ENCODE assay signal across 7 mouse cellular contexts in genomic region chr12:112589491-112590191, GRCm38 (mm10). TPM values are rescaled to one million over a fixed set of nuclear protein-coding genes. Genes with fewer than 3 reads are reported as not detected.
A peak's percentile ranks its signal among the peaks of the same experiment; 100 is the strongest.
DNase-seq lines count a peak whose midpoint lies in the region; ATAC-seq and TF ChIP-seq lines count a peak whose summit lies in the region.

No protein-coding gene starts in this region.

- H3K4me2 ChIP-seq in embryonic facial prominence, embryonic 14.5 days (ENCODE audit: low read depth, low read length) = peak overlapping the region; percentile 93
- peak overlapping the region; percentile 91 for H3K4me2 ChIP-seq in intestine, embryonic 14.5 days (ENCODE audit: low read length)
- H3K4me2 ChIP-seq in neural tube, embryonic 13.5 days = peak overlapping the region; percentile 83

- no peak for TF ChIP-seq POLR2A in lung, adult 2 months (IDR thresholded peaks at IDR 0.05; ENCODE audit: borderline replicate concordance, extremely low read depth, low read depth, low read length)

- H3K36me3 ChIP-seq in embryonic facial prominence, embryonic 14.5 days (ENCODE audit: control insufficient read depth, insufficient read depth, low read length) = no peaks in the 10 kb centered on the region
- no peaks in the 10 kb centered on the region for H3K36me3 ChIP-seq in intestine, embryonic 14.5 days (ENCODE audit: control insufficient read depth, insufficient read depth, low read length)
- no peaks in the 10 kb centered on the region for H3K36me3 ChIP-seq in neural tube, embryonic 13.5 days

- H3K9ac ChIP-seq in embryonic facial prominence, embryonic 14.5 days (ENCODE audit: low read depth, low read length) = peak overlapping the region; percentile 74
- H3K9ac ChIP-seq in intestine, embryonic 14.5 days (ENCODE audit: low read length) = no peak overlapping the region
- peak overlapping the region; percentile 70 for H3K9ac ChIP-seq in neural tube, embryonic 13.5 days

- no peak for TF ChIP-seq CTCF in lung, adult 2 months (IDR thresholded peaks at IDR 0.05; ENCODE audit: insufficient read depth, low read length)

- H3K4me1 ChIP-seq in lung, adult 2 months (ENCODE audit: control insufficient read depth, insufficient read depth, low read length) = peaks cover 51% of the 10 kb centered on the region
- H3K4me1 ChIP-seq in embryonic facial prominence, embryonic 14.5 days (ENCODE audit: control insufficient read depth, insufficient read depth, low read length) = peaks cover 34% of the 10 kb centered on the region
- peaks cover 29% of the 10 kb centered on the region for H3K4me1 ChIP-seq in intestine, embryonic 14.5 days (replicated peaks; ENCODE audit: control insufficient read depth, insufficient read depth, low read length)
- H3K4me1 ChIP-seq in neural tube, embryonic 13.5 days (replicated peaks) = peaks cover 51% of the 10 kb centered on the region

- H3K27me3 ChIP-seq in embryonic facial prominence, embryonic 14.5 days (replicated peaks; ENCODE audit: control insufficient read depth, insufficient read depth, low read length) = peaks cover 4% of the 10 kb centered on the region; the same call in 1 of the 2 replicates
- H3K27me3 ChIP-seq in intestine, embryonic 14.5 days (replicated peaks; ENCODE audit: control insufficient read depth, insufficient read depth, low read length) = peaks cover 4% of the 10 kb centered on the region; the same call in 1 of the 2 replicates
- peaks cover 42% of the 10 kb centered on the region for H3K27me3 ChIP-seq in neural tube, embryonic 13.5 days

- H3K27ac ChIP-seq in embryonic facial prominence, embryonic 14.5 days (replicated peaks; ENCODE audit: low read depth, low read length) = no peak overlapping the region
- H3K27ac ChIP-seq in intestine, embryonic 14.5 days (ENCODE audit: low read depth) = no peak overlapping the region
- H3K27ac ChIP-seq in neural tube, embryonic 13.5 days (replicated peaks) = no peak overlapping the region

- 50% methylated on average over 8 of the region's 8 CpGs for WGBS in lung, adult 2 months
- 62% methylated on average over 8 of the region's 8 CpGs for WGBS in embryonic facial prominence, embryonic 14.5 days
- WGBS in intestine, embryonic 14.5 days = 62% methylated on average over 8 of the region's 8 CpGs
- 65% methylated on average over 8 of the region's 8 CpGs for WGBS in neural tube, embryonic 13.5 days

- peak overlapping the region; percentile 76 for H3K4me3 ChIP-seq in lung, adult 2 months (replicated peaks; ENCODE audit: extremely low read depth, low read depth, low read length)
- peak overlapping the region; percentile 67 for H3K4me3 ChIP-seq in embryonic facial prominence, embryonic 14.5 days (ENCODE audit: low read depth, low read length)
- H3K4me3 ChIP-seq in intestine, embryonic 14.5 days (ENCODE audit: low read depth, low read length) = peak overlapping the region; percentile 61; the same call in 1 of the 2 replicates
- peak overlapping the region; percentile 49 for H3K4me3 ChIP-seq in neural tube, embryonic 13.5 days

- H3K9me3 ChIP-seq in embryonic facial prominence, embryonic 14.5 days (ENCODE audit: control insufficient read depth, low read length) = no peaks in the 10 kb centered on the region
- H3K9me3 ChIP-seq in intestine, embryonic 14.5 days (ENCODE audit: control insufficient read depth, low read length) = no peaks in the 10 kb centered on the region
- H3K9me3 ChIP-seq in neural tube, embryonic 13.5 days = no peaks in the 10 kb centered on the region

- DNase-seq in lung, adult 2 months = no peak
- DNase-seq in lung, adult 18-20 months = no peak
- no peak for DNase-seq in embryonic facial prominence, embryonic 14.5 days (ENCODE audit: low spot score)
- no peak for DNase-seq in intestine, embryonic 14.5 days (ENCODE audit: low spot score)
- DNase-seq in left cerebral cortex, adult 18-20 months (ENCODE audit: low spot score in 2 of 2) = no peak
- no peak for DNase-seq in kidney, adult 8-10 months

- no peak for ATAC-seq in embryonic facial prominence, embryonic 14.5 days (ENCODE audit: low read depth)
- no peak for ATAC-seq in intestine, embryonic 14.5 days (replicated peaks; ENCODE audit: low FRiP score, low TSS enrichment, low read depth)
- no peak for ATAC-seq in neural tube, embryonic 13.5 days (ENCODE audit: low read depth)

RNA-seq across cellular contexts. Expression of gene Inf2, which starts 1.1 kb away (rescaled TPM):
- polyA plus RNA-seq in lung, adult 2 months (2012; rRNA removed) = 28.0 and 33.6 TPM in 2 replicates
- polyA plus RNA-seq in embryonic facial prominence, embryonic 14.5 days (2014; fragmentation: Nextera tagmentation; extraction: Ambion mirVana) = 6.4 and 8.1 TPM in 2 replicates
- 4.3 and 4.6 TPM in 2 replicates for polyA plus RNA-seq in intestine, embryonic 14.5 days (2014; fragmentation: Nextera tagmentation; extraction: Ambion mirVana)
- polyA plus RNA-seq in neural tube, embryonic 13.5 days (2015; fragmentation: Nextera tagmentation; extraction: Ambion mirVana) = 1.4 and 1.5 TPM in 2 replicates
- 100 to 1,000 TPM; 127 to 138 TPM for total RNA-seq in left cerebral cortex, adult 18-20 months (2021)

RNA-seq across cellular contexts. Expression of gene Adssl1, which starts 30.2 kb away (rescaled TPM):
- polyA plus RNA-seq in lung, adult 2 months (2012; rRNA removed) = 33.3 and 39.0 TPM in 2 replicates
- 23.2 and 26.5 TPM in 2 replicates for polyA plus RNA-seq in embryonic facial prominence, embryonic 14.5 days (2014; fragmentation: Nextera tagmentation; extraction: Ambion mirVana)
- polyA plus RNA-seq in intestine, embryonic 14.5 days (2014; fragmentation: Nextera tagmentation; extraction: Ambion mirVana) = 1.8 and 2.0 TPM in 2 replicates
- polyA plus RNA-seq in neural tube, embryonic 13.5 days (2015; fragmentation: Nextera tagmentation; extraction: Ambion mirVana) = 3.2 and 3.6 TPM in 2 replicates
- 10 to 100 TPM; 16.4 to 19.7 TPM for total RNA-seq in left cerebral cortex, adult 18-20 months (2021)

RNA-seq across cellular contexts. Expression of gene Siva1, which starts 54.8 kb away (rescaled TPM):
- 58.6 and 66.5 TPM in 2 replicates for polyA plus RNA-seq in lung, adult 2 months (2012; rRNA removed)
- 211 and 239 TPM in 2 replicates for polyA plus RNA-seq in embryonic facial prominence, embryonic 14.5 days (2014; fragmentation: Nextera tagmentation; extraction: Ambion mirVana)
- 315 and 324 TPM in 2 replicates for polyA plus RNA-seq in intestine, embryonic 14.5 days (2014; fragmentation: Nextera tagmentation; extraction: Ambion mirVana)
- 66.3 and 75.0 TPM in 2 replicates for polyA plus RNA-seq in neural tube, embryonic 13.5 days (2015; fragmentation: Nextera tagmentation; extraction: Ambion mirVana)
- total RNA-seq in left cerebral cortex, adult 18-20 months (2021) = 10 to 100 TPM; 21.6 to 22.0 TPM
